Mouse (Mus musculus) liver, embryonic 16.5 days (tissue): ENCODE data around the gene Ssh2. TPM values are rescaled to one million over a fixed set of nuclear protein-coding genes. Genes with fewer than 3 reads are reported as not detected.

ENCODE experiments used
- ATAC-seq: fragments of 200-750 bp; cut with Nextera tagmentation; 2 replicates; pipeline ENCODE4 v1.8.0; 2017; ENCODE audit warnings: low read depth, mild to moderate bottlenecking, moderate number of reproducible peaks, moderate library complexity
- H3K27ac ChIP-seq: fragments of 300-500 bp; sonication (generic); 2 replicates; pipeline ENCODE4 v1.5.1; 2014; ENCODE audit warnings: mild to moderate bottlenecking, low read length
- H3K27me3 ChIP-seq: fragments of 300-500 bp; sonication (generic); 2 replicates; pipeline ENCODE4 v1.6.1; 2014; ENCODE audit warnings: low read depth, low read length, mixed read lengths; ENCODE audit not compliant: control insufficient read depth, insufficient read depth
- H3K36me3 ChIP-seq: fragments of 300-500 bp; sonication (generic); 2 replicates; pipeline ENCODE4 v1.6.1; 2014; ENCODE audit warnings: mild to moderate bottlenecking; ENCODE audit not compliant: control insufficient read depth, insufficient read depth
- H3K4me1 ChIP-seq: fragments of 300-500 bp; sonication (generic); 2 replicates; pipeline ENCODE4 v1.6.1; 2014; ENCODE audit warnings: low read depth, low read length, mixed read lengths; ENCODE audit not compliant: control insufficient read depth
- H3K4me2 ChIP-seq: fragments of 300-500 bp; sonication (generic); 2 replicates; pipeline ENCODE4 v1.6.1; 2014; ENCODE audit warnings: low read depth, low read length, mixed read lengths
- H3K4me3 ChIP-seq: fragments of 300-500 bp; sonication (generic); 2 replicates; pipeline ENCODE4 v1.5.1; 2014; ENCODE audit warnings: low read depth, mild to moderate bottlenecking, low read length
- H3K9ac ChIP-seq: fragments of 300-500 bp; sonication (generic); 2 replicates; pipeline ENCODE4 v1.6.1; 2014; ENCODE audit warnings: low read depth, low read length
- H3K9me3 ChIP-seq: fragments of 300-500 bp; sonication (generic); replicated peaks from 2 replicates; pipeline ENCODE4 v1.6.1; 2016; ENCODE audit warnings: low read length; ENCODE audit not compliant: control insufficient read depth
- WGBS: fragments of 180-500 bp; shearing (Covaris S2); extraction: QIAGEN DNeasy Blood & Tissue Kit; methylation state at CpG from one replicate; pipeline ENCODE4 v1.1.7; 2014; ENCODE audit not compliant: insufficient replicate concordance; 5-methylcytosine and 5-hydroxymethylcytosine counted together
- polyA plus RNA-seq: library from polyadenylated mRNA; unstranded; fragments of >200 nt; fragmentation: Nextera tagmentation; extraction: Ambion mirVana; gene quantifications from 2 replicates; pipeline ENCODE4 v1.2.1, GENCODE M21; 2015

Gene Ssh2
- polyA plus RNA-seq, 1 experiment from 2014 or later: 4.7 TPM

GRCm38 (mm10) chr11:77402508-77402907 is 186.4 kb downstream of the Ssh2 start:
- no peak overlapping the region for H3K9ac ChIP-seq
- H3K27me3 ChIP-seq: no peaks in the 10 kb centered on the region
- H3K27ac ChIP-seq: no peak overlapping the region
- no peaks in the 10 kb centered on the region for H3K36me3 ChIP-seq
- ATAC-seq: no peak
- 32% methylated on average over 2 of the region's 2 CpGs for WGBS
- no peak overlapping the region for H3K4me2 ChIP-seq
- H3K4me1 ChIP-seq: peaks cover 3% of the 10 kb centered on the region; the same call in 1 of the 2 replicates
- no peak overlapping the region for H3K4me3 ChIP-seq
- H3K9me3 ChIP-seq: no peaks in the 10 kb centered on the region

GRCm38 (mm10) chr11:77406329-77406728 is 190.2 kb downstream of the Ssh2 start:
- Histone ChIP-seq H3K27me3 (no peaks in the 10 kb centered on the region), H3K36me3 (no peaks in the 10 kb centered on the region), H3K4me3 (no peak overlapping the region), H3K9ac (no peak overlapping the region), H3K9me3 (no peaks in the 10 kb centered on the region), H3K27ac (no peak overlapping the region), H3K4me2 (no peak overlapping the region), H3K4me1 (peaks cover 9% of the 10 kb centered on the region)
- WGBS: 75% methylated on average over 2 of the region's 2 CpGs
- no peak for ATAC-seq

GRCm38 (mm10) chr11:77409879-77410278 is 193.8 kb downstream of the Ssh2 start:
- Histone ChIP-seq H3K36me3 (no peaks in the 10 kb centered on the region), H3K4me3 (no peak overlapping the region), H3K27ac (no peak overlapping the region; the same call in none of the 2 replicates), H3K4me1 (peaks cover 9% of the 10 kb centered on the region), H3K9ac (no peak overlapping the region), H3K9me3 (no peaks in the 10 kb centered on the region), H3K27me3 (no peaks in the 10 kb centered on the region), H3K4me2 (no peak overlapping the region)
- no peak for ATAC-seq
- WGBS: 27% methylated on average over 6 of the region's 6 CpGs

- Histone ChIP-seq H3K4me3 (no peak overlapping the region), H3K27me3 (no peaks in the 10 kb centered on the region), H3K9ac (no peak overlapping the region), H3K36me3 (no peaks in the 10 kb centered on the region), H3K27ac (no peak overlapping the region), H3K4me2 (no peak overlapping the region), H3K4me1 (peaks cover 9% of the 10 kb centered on the region), H3K9me3 (no peaks in the 10 kb centered on the region)
- ATAC-seq: no peak
These were observed 195.2 kb downstream of the Ssh2 start for GRCm38 (mm10) chr11:77411284-77411683.

- no peak overlapping the region for H3K27ac ChIP-seq
- H3K4me1 ChIP-seq: peaks cover 6% of the 10 kb centered on the region
- H3K9ac ChIP-seq: no peak overlapping the region
- no peaks in the 10 kb centered on the region for H3K36me3 ChIP-seq
- H3K4me3 ChIP-seq: no peak overlapping the region
- 57% methylated on average over 2 of the region's 2 CpGs for WGBS
- no peak for ATAC-seq
- no peaks in the 10 kb centered on the region for H3K9me3 ChIP-seq
- H3K27me3 ChIP-seq: no peaks in the 10 kb centered on the region
- H3K4me2 ChIP-seq: no peak overlapping the region
These were observed 198.2 kb downstream of the Ssh2 start for GRCm38 (mm10) chr11:77414141-77414839.

GRCm38 (mm10) chr11:77416212-77417000 is 200.3 kb downstream of the Ssh2 start:
- WGBS: 77% methylated on average over 4 of the region's 4 CpGs
- Histone ChIP-seq H3K27me3 (no peaks in the 10 kb centered on the region), H3K4me1 (no peaks in the 10 kb centered on the region; the same call in none of the 2 replicates), H3K36me3 (no peaks in the 10 kb centered on the region), H3K27ac (no peak overlapping the region), H3K9ac (no peak overlapping the region), H3K4me3 (no peak overlapping the region), H3K4me2 (no peak overlapping the region), H3K9me3 (no peaks in the 10 kb centered on the region)
- ATAC-seq: no peak

- H3K4me3 ChIP-seq: no peak overlapping the region
- ATAC-seq: no peak
- H3K27me3 ChIP-seq: no peaks in the 10 kb centered on the region
- H3K4me1 ChIP-seq: peaks cover 7% of the 10 kb centered on the region
- H3K9me3 ChIP-seq: no peaks in the 10 kb centered on the region
- no peak overlapping the region for H3K9ac ChIP-seq
- H3K4me2 ChIP-seq: no peak overlapping the region
- H3K36me3 ChIP-seq: no peaks in the 10 kb centered on the region
- 83% methylated on average over 4 of the region's 4 CpGs for WGBS
- H3K27ac ChIP-seq: no peak overlapping the region
These were observed 201.9 kb downstream of the Ssh2 start for GRCm38 (mm10) chr11:77418021-77418420.

- Histone ChIP-seq H3K4me1 (peaks cover 19% of the 10 kb centered on the region), H3K4me3 (no peak overlapping the region), H3K4me2 (peak overlapping the region; percentile 24; the same call in 1 of the 2 replicates), H3K27me3 (no peaks in the 10 kb centered on the region), H3K27ac (peak overlapping the region; percentile 78), H3K9me3 (no peaks in the 10 kb centered on the region), H3K36me3 (no peaks in the 10 kb centered on the region), H3K9ac (no peak overlapping the region)
- WGBS: 25% methylated on average over 4 of the region's 4 CpGs
- peak; percentile 100 for ATAC-seq
These were observed 207.2 kb downstream of the Ssh2 start for GRCm38 (mm10) chr11:77423175-77423859.

GRCm38 (mm10) chr11:77428446-77428845 is 212.4 kb downstream of the Ssh2 start:
- Histone ChIP-seq H3K9me3 (no peaks in the 10 kb centered on the region), H3K4me1 (peaks cover 8% of the 10 kb centered on the region), H3K27ac (no peak overlapping the region), H3K4me2 (no peak overlapping the region), H3K4me3 (no peak overlapping the region), H3K27me3 (no peaks in the 10 kb centered on the region), H3K36me3 (no peaks in the 10 kb centered on the region), H3K9ac (no peak overlapping the region)
- WGBS: 69% methylated on average over 1 of the region's 1 CpGs
- ATAC-seq: no peak
